Mouse (Mus musculus) liver, postnatal 0 days (tissue): ENCODE measurements around the gene Acsf2. TPM values are rescaled to one million over a fixed set of nuclear protein-coding genes. Genes with fewer than 3 reads are reported as not detected.

Experiments
- ATAC-seq: fragments of 200-750 bp; cut with Nextera tagmentation; 2 replicates; pipeline ENCODE4 v1.8.0; 2017; ENCODE audit warnings: mild to moderate bottlenecking, moderate library complexity
- DNase-seq: peaks from one replicate; pipeline ENCODE4 v3.0.0-alpha.2; 2016
- H3K27ac ChIP-seq: fragments of 300-500 bp; sonication (generic); 2 replicates; pipeline ENCODE4 v1.5.1; 2014; ENCODE audit warnings: antibody characterized with exemption, moderate library complexity, mild to moderate bottlenecking, low read depth
- H3K27me3 ChIP-seq: fragments of 300-500 bp; sonication (generic); 2 replicates; pipeline ENCODE4 v1.6.1; 2014; ENCODE audit warnings: low read length, control low read depth, mixed read lengths; ENCODE audit not compliant: insufficient read depth
- H3K36me3 ChIP-seq: fragments of 300-500 bp; sonication (generic); replicated peaks from 2 replicates; pipeline ENCODE4 v1.6.1; 2014; ENCODE audit warnings: mild to moderate bottlenecking, control low read depth, low read length, moderate library complexity, mixed read lengths; ENCODE audit not compliant: insufficient read depth
- H3K4me1 ChIP-seq: fragments of 300-500 bp; sonication (generic); 2 replicates; pipeline ENCODE4 v1.6.1; 2014; ENCODE audit warnings: antibody characterized with exemption, mild to moderate bottlenecking, control low read depth; ENCODE audit not compliant: insufficient read depth
- H3K4me2 ChIP-seq: fragments of 300-500 bp; sonication (generic); 2 replicates; pipeline ENCODE4 v1.6.1; 2014; ENCODE audit warnings: low read depth, mild to moderate bottlenecking, low read length, moderate library complexity, mixed read lengths
- H3K4me3 ChIP-seq: fragments of 300-500 bp; sonication (generic); 2 replicates; pipeline ENCODE4 v1.5.1; 2014; ENCODE audit warnings: low read depth, low read length
- H3K9ac ChIP-seq: fragments of 300-500 bp; sonication (generic); replicated peaks from 2 replicates; pipeline ENCODE4 v1.6.1; 2014; ENCODE audit warnings: mild to moderate bottlenecking, moderate library complexity
- H3K9me3 ChIP-seq: fragments of 300-500 bp; sonication (generic); 2 replicates; pipeline ENCODE4 v1.6.1; 2016; ENCODE audit warnings: mild to moderate bottlenecking, control low read depth, low read length, mixed read lengths
- CTCF ChIP-seq: sonication (generic); IDR thresholded peaks from 2 replicates; pipeline ENCODE4 v1.5.1; 2016; ENCODE audit warnings: antibody characterized with exemption, low read depth
- EP300 ChIP-seq: IDR thresholded peaks from 2 replicates; pipeline ENCODE4 v1.6.1; 2016; ENCODE audit warnings: antibody characterized with exemption, low read depth, mild to moderate bottlenecking
- WGBS: fragments of 180-500 bp; shearing (Covaris S2); extraction: QIAGEN DNeasy Blood & Tissue Kit; methylation state at CpG from one replicate; pipeline ENCODE4 v1.1.7; 2014; ENCODE audit not compliant: insufficient replicate concordance; 5-methylcytosine and 5-hydroxymethylcytosine counted together
- polyA plus RNA-seq: library from polyadenylated mRNA; unstranded; fragments of >200 nt; fragmentation: Nextera tagmentation; extraction: Ambion mirVana; gene quantifications from 2 replicates; pipeline ENCODE4 v1.2.1, GENCODE M21; 2015

Acsf2 gene
- polyA plus RNA-seq, 1 experiment from 2014 or later: 4.2 TPM

GRCm38 (mm10) chr11:94546381-94546780, 55.3 kb downstream of the Acsf2 start:
- no peaks in the 10 kb centered on the region for H3K27me3 ChIP-seq
- 86% methylated on average over 5 of the region's 5 CpGs for WGBS
- H3K4me2 ChIP-seq: no peak overlapping the region
- no peak overlapping the region for H3K9ac ChIP-seq
- no peaks in the 10 kb centered on the region for H3K36me3 ChIP-seq
- no peaks in the 10 kb centered on the region for H3K9me3 ChIP-seq
- TF ChIP-seq EP300: no peak
- TF ChIP-seq CTCF: no peak
- ATAC-seq (no peak), DNase-seq (no peak)
- no peak overlapping the region for H3K4me3 ChIP-seq
- no peak overlapping the region for H3K27ac ChIP-seq
- H3K4me1 ChIP-seq: peaks cover 10% of the 10 kb centered on the region

DNA sequence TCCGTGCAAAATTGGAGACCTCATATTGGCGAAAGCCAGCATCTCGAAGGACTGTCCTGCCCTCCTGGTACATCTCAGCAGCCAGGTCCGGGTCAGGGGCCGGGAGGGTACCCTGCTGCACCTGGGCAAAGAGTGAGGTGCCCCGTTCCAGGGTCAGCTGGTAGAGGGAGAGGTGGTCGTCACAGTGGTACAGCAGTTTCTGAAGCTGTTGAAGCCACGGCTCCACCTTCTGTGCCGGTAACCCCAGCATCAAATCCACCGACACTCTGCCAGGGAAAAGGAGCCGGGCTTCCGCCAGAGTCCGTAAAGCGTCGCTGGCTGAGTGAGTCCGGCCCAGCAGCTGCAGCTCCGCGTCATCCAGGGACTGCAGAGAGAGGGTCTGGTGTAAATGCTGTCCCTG, 57.2 kb downstream of the Acsf2 start:
- peaks cover 7% of the 10 kb centered on the region for H3K4me1 ChIP-seq
- no peak overlapping the region for H3K9ac ChIP-seq
- H3K27me3 ChIP-seq: no peaks in the 10 kb centered on the region
- H3K4me3 ChIP-seq: no peak overlapping the region
- TF ChIP-seq EP300 (no peak), CTCF (no peak)
- ATAC-seq: no peak
- 79% methylated on average over 18 of the region's 18 CpGs for WGBS
- no peak for DNase-seq
- no peak overlapping the region for H3K27ac ChIP-seq
- no peaks in the 10 kb centered on the region for H3K36me3 ChIP-seq
- no peak overlapping the region for H3K4me2 ChIP-seq
- H3K9me3 ChIP-seq: no peaks in the 10 kb centered on the region

DNA sequence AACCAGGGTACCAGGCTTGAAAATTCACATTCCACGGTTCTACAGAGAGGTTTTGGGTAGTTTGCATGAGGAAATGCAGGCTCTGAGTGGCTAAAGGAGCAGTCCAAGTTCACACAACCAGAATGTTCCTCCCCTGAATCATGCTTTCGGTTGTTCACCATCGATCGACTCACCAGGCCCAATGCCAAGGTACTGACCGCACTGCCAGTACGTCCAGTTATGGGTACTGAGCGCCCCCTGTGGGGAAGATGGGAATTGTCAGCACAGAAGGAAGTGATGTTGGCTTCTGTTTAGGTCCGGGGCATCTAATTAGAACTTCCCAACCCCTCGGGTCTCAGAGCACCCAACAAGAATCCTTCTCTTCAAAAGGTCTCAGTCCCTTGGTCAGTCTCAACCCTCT, 57.7 kb downstream of the Acsf2 start:
- H3K4me1 ChIP-seq: peaks cover 6% of the 10 kb centered on the region
- H3K9me3 ChIP-seq: no peaks in the 10 kb centered on the region
- WGBS: 42% methylated on average over 9 of the region's 9 CpGs
- peak; percentile 61 for ATAC-seq
- DNase-seq: peak; percentile 89
- H3K9ac ChIP-seq: no peak overlapping the region
- H3K4me2 ChIP-seq: no peak overlapping the region
- no peaks in the 10 kb centered on the region for H3K27me3 ChIP-seq
- TF ChIP-seq EP300: no peak
- TF ChIP-seq CTCF: peak; percentile 86
- H3K36me3 ChIP-seq: no peaks in the 10 kb centered on the region
- H3K4me3 ChIP-seq: no peak overlapping the region
- no peak overlapping the region for H3K27ac ChIP-seq

- Histone ChIP-seq H3K4me2 (no peak overlapping the region), H3K9me3 (no peaks in the 10 kb centered on the region), H3K27me3 (no peaks in the 10 kb centered on the region), H3K9ac (no peak overlapping the region), H3K27ac (no peak overlapping the region), H3K4me3 (no peak overlapping the region), H3K36me3 (no peaks in the 10 kb centered on the region), H3K4me1 (peaks cover 4% of the 10 kb centered on the region)
- no peak for DNase-seq
- WGBS: 89% methylated on average over 12 of the region's 12 CpGs
- TF ChIP-seq CTCF (no peak), EP300 (no peak)
- no peak for ATAC-seq
These were observed 58.3 kb downstream of the Acsf2 start for GRCm38 (mm10) chr11:94543344-94543743.

- Histone ChIP-seq H3K4me1 (no peaks in the 10 kb centered on the region), H3K9me3 (no peaks in the 10 kb centered on the region), H3K4me3 (no peak overlapping the region), H3K27me3 (no peaks in the 10 kb centered on the region), H3K4me2 (no peak overlapping the region), H3K36me3 (no peaks in the 10 kb centered on the region), H3K9ac (no peak overlapping the region), H3K27ac (no peak overlapping the region)
- no peak for DNase-seq
- WGBS: 76% methylated on average over 4 of the region's 4 CpGs
- ATAC-seq: no peak
- no peak for TF ChIP-seq EP300
- TF ChIP-seq CTCF: no peak
These were observed 59.3 kb downstream of the Acsf2 start for GRCm38 (mm10) chr11:94542400-94542799.

DNA sequence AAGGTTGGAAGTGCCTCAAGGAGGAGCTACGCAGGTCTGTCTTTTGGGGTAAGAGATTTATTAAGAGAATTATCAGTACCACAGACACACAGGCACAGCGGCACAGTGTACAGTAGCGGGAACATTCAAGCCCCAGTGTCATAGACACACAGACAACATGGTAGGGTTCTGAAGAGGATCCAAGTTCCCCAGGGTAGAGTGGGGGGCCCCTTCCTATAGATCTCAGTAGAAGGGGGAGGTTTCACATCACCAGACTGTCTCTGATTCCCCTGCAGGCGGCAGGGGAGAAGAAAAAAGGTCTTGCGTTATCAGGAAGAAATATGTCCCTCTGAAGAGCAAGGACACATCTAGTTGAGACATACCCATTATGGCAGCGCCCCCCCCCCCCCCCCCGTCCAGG, 61.9 kb downstream of the Acsf2 start:
- 71% methylated on average over 7 of the region's 7 CpGs for WGBS
- no peak overlapping the region for H3K9ac ChIP-seq
- DNase-seq (no peak), ATAC-seq (no peak)
- no peaks in the 10 kb centered on the region for H3K36me3 ChIP-seq
- no peaks in the 10 kb centered on the region for H3K9me3 ChIP-seq
- TF ChIP-seq EP300 (no peak), CTCF (no peak)
- H3K27ac ChIP-seq: no peak overlapping the region
- H3K27me3 ChIP-seq: no peaks in the 10 kb centered on the region
- no peak overlapping the region for H3K4me2 ChIP-seq
- H3K4me3 ChIP-seq: no peak overlapping the region
- no peaks in the 10 kb centered on the region for H3K4me1 ChIP-seq

- H3K4me2 ChIP-seq: no peak overlapping the region
- H3K9me3 ChIP-seq: no peaks in the 10 kb centered on the region
- H3K4me3 ChIP-seq: no peak overlapping the region
- DNase-seq: no peak
- no peaks in the 10 kb centered on the region for H3K27me3 ChIP-seq
- TF ChIP-seq EP300 (no peak), CTCF (no peak)
- H3K4me1 ChIP-seq: no peaks in the 10 kb centered on the region
- 71% methylated on average over 8 of the region's 8 CpGs for WGBS
- ATAC-seq: no peak
- no peak overlapping the region for H3K9ac ChIP-seq
- no peak overlapping the region for H3K27ac ChIP-seq
- H3K36me3 ChIP-seq: no peaks in the 10 kb centered on the region
These were observed 62.9 kb downstream of the Acsf2 start for GRCm38 (mm10) chr11:94538733-94539292.
